Mouse (Mus musculus): ENCODE measurements at regions not wholly inside any gene's neighbourhood (a gene's known extent, or its start where the extent isn't known, plus 50 kb on each side); places are given as distances from the start of the nearest gene placed in this dataset.

DNA sequence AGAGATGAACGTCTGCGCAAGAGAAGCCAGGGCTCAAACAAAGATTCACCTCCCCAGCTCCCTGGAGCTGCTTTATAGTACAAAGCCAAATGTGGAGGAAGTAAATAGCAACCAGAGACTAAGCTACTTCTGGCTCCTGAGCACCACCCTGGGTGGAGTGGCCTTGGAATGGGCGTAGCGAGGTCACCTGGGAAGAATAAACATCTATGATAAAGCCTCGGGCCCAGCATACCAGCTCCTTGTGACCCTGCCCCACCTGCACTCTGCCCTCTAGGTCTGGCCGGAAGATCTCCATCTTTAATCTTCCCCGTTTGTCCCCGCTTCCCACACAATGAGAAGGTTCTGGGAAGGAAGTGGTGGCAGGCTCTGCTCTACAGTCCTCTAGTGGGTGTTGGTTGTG is 61.0 kb upstream of the Ptpn3 start:
- WGBS = 91% methylated on average over 8 of the region's 8 CpGs
- TF ChIP-seq POLR2A (IDR thresholded peaks at IDR 0.05; ENCODE audit: borderline replicate concordance, insufficient read depth, low read length) (no peak), CTCF (IDR thresholded peaks at IDR 0.05; ENCODE audit: borderline replicate concordance, insufficient read depth, low read depth, low read length) (no peak)

DNA sequence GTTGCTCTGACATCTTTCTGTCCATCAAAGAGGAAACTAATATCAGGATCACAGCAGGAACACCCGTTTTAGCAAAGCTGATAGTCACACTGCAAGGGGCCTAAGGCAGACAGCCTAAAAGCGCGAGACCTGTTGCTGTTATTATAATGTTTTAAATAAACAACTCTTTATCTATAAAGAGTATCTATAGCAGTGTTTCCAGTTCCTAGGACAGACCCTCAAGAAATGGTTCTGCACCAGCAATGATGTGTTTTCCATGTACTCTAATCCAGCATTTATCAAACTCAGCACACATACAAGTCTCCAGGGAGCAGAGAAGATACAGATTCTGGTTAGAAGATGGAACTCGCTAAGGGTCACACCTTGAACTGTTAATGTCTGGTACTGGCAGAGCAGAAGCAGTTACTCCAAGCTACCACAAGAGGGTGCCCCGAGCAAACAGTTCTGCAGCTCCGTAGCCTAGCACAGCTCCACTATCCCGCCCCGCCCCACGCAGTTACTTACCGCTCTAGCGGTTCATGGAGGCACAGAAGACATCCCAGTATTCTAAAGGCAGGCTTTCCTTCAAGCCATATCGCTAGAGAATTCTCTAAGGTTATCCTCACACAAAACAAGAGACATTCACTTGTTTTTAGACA is 64.2 kb upstream of the Palm2 start:
- no peaks in the 10 kb centered on the region for H3K4me1 ChIP-seq (ENCODE audit: control insufficient read depth, insufficient read depth, low read length)
- H3K4me3 ChIP-seq (replicated peaks; ENCODE audit: insufficient read depth, low read depth, low read length) = no peak overlapping the region
- whole genome bisulfite sequencing = 17% methylated on average over 12 of the region's 12 CpGs
- TF ChIP-seq POLR2A (IDR thresholded peaks at IDR 0.05; ENCODE audit: borderline replicate concordance, insufficient read depth, low read length) (no peak), CTCF (IDR thresholded peaks at IDR 0.05; ENCODE audit: borderline replicate concordance, insufficient read depth, low read depth, low read length) (peak; percentile 95)
- DNase-seq = peak; percentile 76 to 78
- no peak overlapping the region for H3K27ac ChIP-seq (ENCODE audit: insufficient read depth, low read length)
- H3K27me3 ChIP-seq (ENCODE audit: control insufficient read depth, insufficient read depth, low read length) = no peaks in the 10 kb centered on the region

More for the DNA sequence above, 61.0 kb upstream of the Ptpn3 start:
- Histone ChIP-seq H3K4me1 (ENCODE audit: control insufficient read depth, insufficient read depth, low read length) (no peaks in the 10 kb centered on the region), H3K4me3 (replicated peaks; ENCODE audit: insufficient read depth, low read depth, low read length) (no peak overlapping the region), H3K27me3 (ENCODE audit: control insufficient read depth, insufficient read depth, low read length) (no peaks in the 10 kb centered on the region), H3K27ac (ENCODE audit: insufficient read depth, low read length) (no peak overlapping the region)
- no peak for DNase-seq

DNA sequence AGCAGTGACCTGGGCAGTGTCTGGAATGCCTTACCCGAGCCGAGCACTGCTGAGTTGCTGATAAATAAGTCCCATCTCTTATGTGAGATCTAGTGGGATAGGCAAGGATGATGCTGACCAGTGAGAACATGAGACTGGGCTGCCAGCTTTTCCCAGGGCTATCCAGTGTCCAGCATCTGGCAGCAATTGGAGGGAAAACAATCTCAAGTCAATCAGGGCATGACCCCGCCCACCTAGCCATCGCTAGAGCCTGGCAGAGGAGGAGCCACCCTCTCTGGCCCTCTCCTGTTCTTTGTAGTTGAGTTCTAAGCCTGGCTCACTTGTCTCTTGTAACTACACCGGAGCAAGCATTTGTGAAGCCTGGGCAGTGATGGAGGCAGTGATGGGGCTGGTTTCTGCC is 56.2 kb upstream of the Palm2 start:
- Histone ChIP-seq H3K27ac (ENCODE audit: insufficient read depth, low read length) (no peak overlapping the region), H3K4me1 (ENCODE audit: control insufficient read depth, insufficient read depth, low read length) (no peaks in the 10 kb centered on the region), H3K4me3 (replicated peaks; ENCODE audit: insufficient read depth, low read depth, low read length) (no peak overlapping the region), H3K27me3 (ENCODE audit: control insufficient read depth, insufficient read depth, low read length) (no peaks in the 10 kb centered on the region; the same call in 1 of the 2 replicates)
- 73% methylated on average over 5 of the region's 5 CpGs for WGBS
- TF ChIP-seq POLR2A (IDR thresholded peaks at IDR 0.05; ENCODE audit: borderline replicate concordance, insufficient read depth, low read length) (no peak), CTCF (IDR thresholded peaks at IDR 0.05; ENCODE audit: borderline replicate concordance, insufficient read depth, low read depth, low read length) (no peak)
- DNase-seq = no peak

DNA sequence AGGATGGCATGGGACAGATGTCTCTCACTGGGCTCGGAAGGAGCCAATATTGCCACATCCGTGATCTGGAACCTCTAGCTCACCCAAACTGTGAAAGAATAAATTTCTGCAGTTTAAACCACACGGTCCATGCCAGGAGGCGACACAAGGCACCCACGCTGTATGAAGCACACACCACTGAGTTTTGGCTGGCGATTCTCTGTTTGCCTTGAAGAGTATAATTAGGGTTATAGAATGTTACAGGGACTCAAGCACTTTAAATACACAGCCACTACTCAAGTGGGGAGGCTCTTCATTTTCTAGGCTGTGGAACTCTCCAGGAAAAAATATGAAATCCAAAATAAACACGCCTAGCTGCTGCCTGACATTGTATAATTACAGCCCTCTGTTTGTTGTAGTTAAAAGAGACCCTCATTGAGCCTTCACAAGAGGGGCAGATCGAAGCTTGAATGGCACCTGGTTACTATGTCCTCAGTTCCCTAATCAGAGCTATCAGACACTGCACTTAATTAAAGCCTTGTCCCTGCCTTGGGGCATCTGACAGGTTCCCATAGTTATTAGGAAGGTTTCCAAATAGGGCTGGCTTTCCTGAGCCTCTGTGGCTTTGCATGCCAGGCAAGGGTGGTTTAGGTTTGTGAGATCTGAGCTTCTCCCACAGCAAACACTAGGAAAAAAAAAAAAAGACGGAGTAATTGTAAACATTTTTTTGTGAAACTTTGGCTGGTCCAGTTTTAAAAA is 53.8 kb upstream of the Palm2 start:
- DNase-seq = peak in 1 of 2 experiments; percentile 8
- no peak overlapping the region for H3K4me3 ChIP-seq (replicated peaks; ENCODE audit: insufficient read depth, low read depth, low read length)
- H3K27ac ChIP-seq (ENCODE audit: insufficient read depth, low read length) = no peak overlapping the region
- no peaks in the 10 kb centered on the region; the same call in 1 of the 2 replicates for H3K27me3 ChIP-seq (ENCODE audit: control insufficient read depth, insufficient read depth, low read length)
- 35% methylated on average over 9 of the region's 9 CpGs for WGBS
- TF ChIP-seq POLR2A (IDR thresholded peaks at IDR 0.05; ENCODE audit: borderline replicate concordance, insufficient read depth, low read length) (no peak), CTCF (IDR thresholded peaks at IDR 0.05; ENCODE audit: borderline replicate concordance, insufficient read depth, low read depth, low read length) (no peak)
- no peaks in the 10 kb centered on the region for H3K4me1 ChIP-seq (ENCODE audit: control insufficient read depth, insufficient read depth, low read length)

DNA sequence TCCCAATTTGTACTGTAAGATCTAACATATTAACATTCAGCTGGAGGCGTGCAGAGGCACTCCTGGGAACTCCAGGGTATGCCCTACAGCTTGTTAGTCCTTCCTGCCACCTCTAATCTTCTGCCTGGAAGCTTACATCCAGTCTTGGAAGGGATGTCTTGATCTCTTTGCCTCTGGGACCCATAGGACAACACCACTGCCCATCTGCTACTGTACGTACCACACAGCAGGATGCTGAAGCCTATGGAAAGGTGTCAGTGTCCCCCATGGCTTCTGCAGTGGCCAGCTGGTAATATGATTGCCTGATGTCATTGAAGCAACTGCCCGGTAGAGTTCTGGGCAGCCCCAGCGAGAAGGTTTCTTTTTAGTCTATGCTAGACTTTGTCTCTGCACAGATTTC is 52.7 kb upstream of the Palm2 start:
- H3K4me1 ChIP-seq (ENCODE audit: control insufficient read depth, insufficient read depth, low read length) = no peaks in the 10 kb centered on the region
- H3K27ac ChIP-seq (ENCODE audit: insufficient read depth, low read length) = no peak overlapping the region
- TF ChIP-seq POLR2A (IDR thresholded peaks at IDR 0.05; ENCODE audit: borderline replicate concordance, insufficient read depth, low read length) = no peak
- no peak for TF ChIP-seq CTCF (IDR thresholded peaks at IDR 0.05; ENCODE audit: borderline replicate concordance, insufficient read depth, low read depth, low read length)
- no peak for DNase-seq
- H3K27me3 ChIP-seq (ENCODE audit: control insufficient read depth, insufficient read depth, low read length) = no peaks in the 10 kb centered on the region; the same call in 1 of the 2 replicates
- no peak overlapping the region for H3K4me3 ChIP-seq (replicated peaks; ENCODE audit: insufficient read depth, low read depth, low read length)
- 44% methylated on average over 4 of the region's 4 CpGs for WGBS
